Mouse (Mus musculus) macrophage (primary cell): Measurements from ENCODE around the gene Dynlt1c. TPM values are rescaled to one million over a fixed set of nuclear protein-coding genes. Genes with fewer than 3 reads are reported as not detected.
"Not testable (repeated sequence)": the region's sequence is repeated elsewhere in the genome, so short reads cannot be mapped to it uniquely, and the experiment has no call there.

ENCODE experiments used
- H3K27ac ChIP-seq: fragments of 350-480 bp; formaldehyde crosslinking; 2 replicates; pipeline ENCODE4 v1.9.0; 2021
- H3K36me3 ChIP-seq: fragments of 350-480 bp; formaldehyde crosslinking; 2 replicates; pipeline ENCODE4 v1.9.0; 2021; ENCODE audit errors: inconsistent target
- H3K4me3 ChIP-seq: fragments of 350-480 bp; formaldehyde crosslinking; 2 replicates; pipeline ENCODE4 v1.9.0; 2021; ENCODE audit errors: inconsistent target
- H3K79me2 ChIP-seq: fragments of 350-480 bp; formaldehyde crosslinking; 2 replicates; pipeline ENCODE4 v1.9.0; 2021; ENCODE audit errors: inconsistent target
- WGBS: methylation state at CpG from one replicate; pipeline ENCODE4 v1.1.7; 2026; ENCODE audit warnings: inconsistent platforms; ENCODE audit not compliant: missing documents; 5-methylcytosine and 5-hydroxymethylcytosine counted together
- polyA plus RNA-seq: library from polyadenylated mRNA; stranded (reverse); fragments of 250-400 nt; gene quantifications from 3 replicates; pipeline ENCODE4 v1.2.4, GENCODE M21; 2018; ENCODE audit warnings: inconsistent platforms
- total RNA-seq, 78 experiments: library from RNA; depleted of rRNA; stranded (reverse); fragments of 250-400 nt; gene quantifications; 1 replicate in 9 of 78; 2 replicates in 24 of 78; 3 replicates in 43 of 78; 4 replicates in 2 of 78; pipeline ENCODE4 v1.2.4; 2018; ENCODE audit warnings: inconsistent platforms in 56 of 78

Gene Dynlt1c
- 100 to 1,000 TPM in 7 of 26 experiments, 10 to 100 TPM in 19; 11.4 to 155 (median 58.4) TPM for total RNA-seq (2018; cell fraction: chromatin; rRNA removed)
- total RNA-seq (2018; cell fraction: cytosol; rRNA removed), result 10 to 100 TPM in 3 of 26 experiments, 1 to 10 TPM in 23; 2.3 to 11.0 (median 3.1) TPM
- total RNA-seq (2018; cell fraction: nucleus; rRNA removed), result 100 to 1,000 TPM in 1 of 26 experiments, 10 to 100 TPM in 23, 1 to 10 TPM in 2; 5.8 to 107 (median 36.4) TPM
- polyA plus RNA-seq, result 6.1 to 16.6 TPM (median 13.6 TPM) in 3 replicates

GRCm38 (mm10) chr17:6601204-6601911 is at the start of gene Dynlt1c:
Dynlt1c (plus strand) TSS chr17:6601671.
- Histone ChIP-seq H3K4me3 (peak within 1 kb of the TSS; percentile 26; the same call in 1 of the 2 replicates), H3K27ac (peak within 1 kb of the TSS; percentile 52)
- H3K79me2 ChIP-seq, H3K36me3 ChIP-seq: not testable (repeated sequence)
- WGBS, result 0% methylated on average over 11 of the region's 40 CpGs

- H3K36me3 ChIP-seq, H3K79me2 ChIP-seq, H3K27ac ChIP-seq, H3K4me3 ChIP-seq: not testable (repeated sequence)
- no CpG with 5 or more reads among the region's 4 CpGs for WGBS
Measured at GRCm38 (mm10) chr17:6553798-6554197, 47.7 kb upstream of the Dynlt1c start.

- H3K4me3 ChIP-seq, H3K27ac ChIP-seq, H3K36me3 ChIP-seq, H3K79me2 ChIP-seq: not testable (repeated sequence)
- WGBS, result no CpG with 5 or more reads among the region's 5 CpGs
Measured at GRCm38 (mm10) chr17:6554243-6554642, 47.2 kb upstream of the Dynlt1c start.

- WGBS, result no CpG with 5 or more reads among the region's 4 CpGs
Measured at GRCm38 (mm10) chr17:6559447-6560133, 41.9 kb upstream of the Dynlt1c start.

GRCm38 (mm10) chr17:6564866-6565265 is 36.6 kb upstream of the Dynlt1c start:
- H3K36me3 ChIP-seq, H3K4me3 ChIP-seq, H3K79me2 ChIP-seq, H3K27ac ChIP-seq: not testable (repeated sequence)
- WGBS, result 100% methylated on average over 1 of the region's 3 CpGs

More at GRCm38 (mm10) chr17:6559447-6560133, 41.9 kb upstream of the Dynlt1c start:
- not testable (repeated sequence) for H3K4me3 ChIP-seq, H3K79me2 ChIP-seq, H3K27ac ChIP-seq, H3K36me3 ChIP-seq

GRCm38 (mm10) chr17:6567908-6568307 is 33.6 kb upstream of the Dynlt1c start:
- H3K27ac ChIP-seq, H3K36me3 ChIP-seq, H3K79me2 ChIP-seq, H3K4me3 ChIP-seq: not testable (repeated sequence)
- WGBS, result no CpG with 5 or more reads among the region's 8 CpGs

GRCm38 (mm10) chr17:6571296-6571695 is 30.2 kb upstream of the Dynlt1c start:
- H3K36me3 ChIP-seq, H3K4me3 ChIP-seq, H3K27ac ChIP-seq, H3K79me2 ChIP-seq: not testable (repeated sequence)
- WGBS, result no CpG with 5 or more reads among the region's 11 CpGs

- H3K4me3 ChIP-seq, H3K36me3 ChIP-seq, H3K79me2 ChIP-seq, H3K27ac ChIP-seq: not testable (repeated sequence)
- WGBS, result no CpG with 5 or more reads among the region's 1 CpGs
Measured at GRCm38 (mm10) chr17:6572202-6572601, 29.3 kb upstream of the Dynlt1c start.

GRCm38 (mm10) chr17:6575376-6575775 is 26.1 kb upstream of the Dynlt1c start:
- WGBS, result 98% methylated on average over 6 of the region's 8 CpGs
- H3K79me2 ChIP-seq, H3K36me3 ChIP-seq, H3K27ac ChIP-seq, H3K4me3 ChIP-seq: not testable (repeated sequence)

- not testable (repeated sequence) for H3K79me2 ChIP-seq, H3K4me3 ChIP-seq, H3K36me3 ChIP-seq, H3K27ac ChIP-seq
- WGBS, result no CpG with 5 or more reads among the region's 6 CpGs
Measured at GRCm38 (mm10) chr17:6588672-6589071, 12.8 kb upstream of the Dynlt1c start.

GRCm38 (mm10) chr17:6592109-6592508 is 9.4 kb upstream of the Dynlt1c start:
- no CpG with 5 or more reads among the region's 3 CpGs for WGBS
- not testable (repeated sequence) for H3K4me3 ChIP-seq, H3K36me3 ChIP-seq, H3K79me2 ChIP-seq, H3K27ac ChIP-seq

- not testable (repeated sequence) for H3K27ac ChIP-seq, H3K4me3 ChIP-seq, H3K79me2 ChIP-seq, H3K36me3 ChIP-seq
- WGBS, result 92% methylated on average over 2 of the region's 3 CpGs
Measured at GRCm38 (mm10) chr17:6593896-6594295, 7.6 kb upstream of the Dynlt1c start.

- H3K4me3 ChIP-seq, H3K36me3 ChIP-seq, H3K79me2 ChIP-seq, H3K27ac ChIP-seq: not testable (repeated sequence)
- no CpG with 5 or more reads among the region's 15 CpGs for WGBS
Measured at GRCm38 (mm10) chr17:6595776-6596497, 5.5 kb upstream of the Dynlt1c start.

- H3K27ac ChIP-seq, H3K36me3 ChIP-seq, H3K4me3 ChIP-seq, H3K79me2 ChIP-seq: not testable (repeated sequence)
- 72% methylated on average over 3 of the region's 7 CpGs for WGBS
Measured at GRCm38 (mm10) chr17:6598356-6598755, 3.1 kb upstream of the Dynlt1c start.
